Mouse (Mus musculus): ENCODE results near the gene Mtch1.
"Not testable (repeated sequence)": the region's sequence is repeated elsewhere in the genome, so short reads cannot be mapped to it uniquely, and the experiment has no call there.

Mtch1 gene

GRCm38 (mm10) chr17:29361982-29362691, 14.4 kb upstream of the Mtch1 start:
- DNase-seq (ENCODE audit: low spot score in 2 of 2), result no peak

- no peak for DNase-seq (ENCODE audit: low spot score in 2 of 2)
Measured at GRCm38 (mm10) chr17:29360761-29361221, 13.1 kb upstream of the Mtch1 start, which contains the start of gene Fgd2. Gene Fgd2, plus strand, starts transcription at chr17:29360914.

GRCm38 (mm10) chr17:29358928-29359327, 11.2 kb upstream of the Mtch1 start:
- DNase-seq (ENCODE audit: low spot score in 2 of 2), result no peak

GRCm38 (mm10) chr17:29356882-29357281, 9.1 kb upstream of the Mtch1 start:
- no peak for DNase-seq (ENCODE audit: low spot score in 2 of 2)

GRCm38 (mm10) chr17:29356479-29356856, 8.7 kb upstream of the Mtch1 start:
- peak in 1 of 2 experiments; percentile 41 for DNase-seq (ENCODE audit: low spot score in 2 of 2)

GRCm38 (mm10) chr17:29355841-29356478, 8.2 kb upstream of the Mtch1 start:
- DNase-seq (ENCODE audit: low spot score in 2 of 2), result no peak

- DNase-seq (ENCODE audit: low spot score in 2 of 2), result no peak
Measured at GRCm38 (mm10) chr17:29355461-29355840, 7.7 kb upstream of the Mtch1 start.

GRCm38 (mm10) chr17:29351056-29351455, 3.3 kb upstream of the Mtch1 start:
- DNase-seq (ENCODE audit: low spot score in 2 of 2), result not testable (repeated sequence)

GRCm38 (mm10) chr17:29348996-29349395, 1.3 kb upstream of the Mtch1 start:
- DNase-seq (ENCODE audit: low spot score in 2 of 2), result no peak

GRCm38 (mm10) chr17:29347126-29347644, 549 bp downstream of the Mtch1 start:
- no peak for DNase-seq (ENCODE audit: low spot score in 2 of 2)

GRCm38 (mm10) chr17:29346496-29347125, 1.1 kb downstream of the Mtch1 start:
- DNase-seq (ENCODE audit: low spot score in 2 of 2), result peak; percentile 67 to 71

- DNase-seq (ENCODE audit: low spot score in 2 of 2), result no peak
Measured at GRCm38 (mm10) chr17:29345272-29345671, 2.5 kb downstream of the Mtch1 start.

GRCm38 (mm10) chr17:29343241-29343640, 4.5 kb downstream of the Mtch1 start:
- DNase-seq (ENCODE audit: low spot score in 2 of 2), result no peak

- no peak for DNase-seq (ENCODE audit: low spot score in 2 of 2)
Measured at GRCm38 (mm10) chr17:29342010-29342910, 5.5 kb downstream of the Mtch1 start.

- no peak for DNase-seq (ENCODE audit: low spot score in 2 of 2)
Measured at GRCm38 (mm10) chr17:29341591-29342003, 6.1 kb downstream of the Mtch1 start.

- no peak for DNase-seq (ENCODE audit: low spot score in 2 of 2)
Measured at GRCm38 (mm10) chr17:29340406-29341261, 7.1 kb downstream of the Mtch1 start.

GRCm38 (mm10) chr17:29339170-29339768, 8.5 kb downstream of the Mtch1 start:
- DNase-seq (ENCODE audit: low spot score in 2 of 2), result no peak

GRCm38 (mm10) chr17:29337979-29338823, 9.5 kb downstream of the Mtch1 start:
- no peak for DNase-seq (ENCODE audit: low spot score in 2 of 2)

All from frontal cortex, postnatal 36 days (tissue).